Mouse (Mus musculus): ENCODE results near the gene Nr2c2ap.

DNA sequence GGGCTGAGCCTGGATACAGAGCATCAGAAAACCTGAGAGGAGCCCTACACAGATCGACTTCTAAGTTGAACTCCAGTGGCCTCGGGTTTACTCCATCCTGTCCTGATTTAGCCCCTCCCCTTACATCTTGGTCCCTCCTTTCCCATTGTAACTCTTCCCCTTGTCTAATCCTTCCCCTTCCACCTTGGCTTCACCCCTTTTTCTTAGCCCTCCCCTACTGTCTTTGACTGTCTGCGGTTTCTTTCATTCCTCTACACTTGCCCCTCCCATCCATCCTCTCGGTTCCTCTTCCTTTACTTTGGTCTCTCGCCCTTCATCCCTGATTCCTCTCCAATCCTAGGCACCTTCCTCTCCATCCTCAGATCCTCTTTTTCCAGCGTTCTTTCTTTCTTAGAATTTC, 16.6 kb upstream of the Nr2c2ap start:
- no peak for TF ChIP-seq CTCF (IDR thresholded peaks at IDR 0.05; ENCODE audit: control insufficient read depth, insufficient read depth, low read length)
- TF ChIP-seq POLR2A (IDR thresholded peaks at IDR 0.05; ENCODE audit: borderline replicate concordance, control insufficient read depth, low read depth, low read length), result no peak

All from bone marrow, adult 2 months (tissue).